ENCODE assay signal across 8 mouse cellular contexts in the genomic region with DNA sequence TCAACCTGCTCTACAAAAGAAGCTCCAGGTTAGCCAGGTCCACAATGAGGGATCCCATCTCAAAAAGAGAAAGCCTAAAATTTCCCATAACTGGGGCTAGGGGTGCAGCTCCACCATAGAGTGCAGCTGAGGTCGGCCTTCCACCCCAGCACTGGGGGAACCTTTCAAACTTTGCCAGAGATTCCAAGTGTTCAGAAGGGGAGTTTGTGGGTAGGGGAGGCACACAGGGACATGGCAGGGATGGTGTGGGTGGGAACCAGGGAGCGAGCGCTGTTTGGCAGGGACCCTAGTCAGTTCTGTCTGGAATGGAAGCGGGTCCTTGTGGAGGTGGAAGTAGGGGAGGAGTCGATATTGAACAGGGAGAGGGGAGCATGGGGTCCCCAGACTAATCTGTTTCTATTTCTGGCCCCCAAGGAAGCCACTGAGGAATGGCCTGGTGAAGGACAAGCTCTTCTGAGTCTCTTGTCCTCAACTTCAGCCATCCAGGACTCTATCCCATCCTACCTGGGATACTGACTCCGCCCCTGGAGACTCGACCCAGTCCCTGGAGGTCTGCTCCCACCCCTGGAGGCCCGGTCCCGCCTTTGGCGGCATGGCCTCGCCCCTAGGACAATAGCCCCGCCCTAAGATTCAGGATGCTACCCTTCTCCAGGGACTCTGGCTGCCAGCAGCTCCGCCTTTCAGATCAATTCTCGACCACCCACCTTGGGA. TPM values are rescaled to one million over a fixed set of nuclear protein-coding genes. Genes with fewer than 3 reads are reported as not detected.
DNase-seq lines count a peak whose midpoint lies in the region; ATAC-seq lines count a peak whose summit lies in the region.

Gene Gdf1, plus strand, starts transcription at position 694 of the 711 bp plus-strand sequence.

- peak within 1 kb of the TSS; percentile 66 for H3K4me2 ChIP-seq in heart, embryonic 13.5 days
- peak within 1 kb of the TSS; percentile 31 for H3K4me2 ChIP-seq in forebrain, embryonic 12.5 days

- H3K9me3 ChIP-seq in heart, embryonic 13.5 days: no peaks in the 10 kb centered on the region
- H3K9me3 ChIP-seq in forebrain, embryonic 12.5 days: no peaks in the 10 kb centered on the region

- intact Hi-C loops in heart, postnatal 36 days (cut with DNase I): no loop called here

- ATAC-seq in heart, embryonic 13.5 days (ENCODE audit: extremely low read depth, insufficient number of reproducible peaks, low FRiP score, low TSS enrichment): no peak
- no peak for ATAC-seq in forebrain, embryonic 12.5 days (ENCODE audit: low FRiP score)
- no peak for ATAC-seq in erythroid progenitor cell, adult 5-6 weeks (replicated peaks; ENCODE audit: low FRiP score, poor library complexity, severe bottlenecking)

- H3K36me3 ChIP-seq in heart, embryonic 13.5 days: peaks cover 43% of the 10 kb centered on the region
- peaks cover 63% of the 10 kb centered on the region for H3K36me3 ChIP-seq in forebrain, embryonic 12.5 days (replicated peaks)

- WGBS in heart, embryonic 13.5 days: 26% methylated on average over 14 of the region's 14 CpGs
- 29% methylated on average over 14 of the region's 14 CpGs for WGBS in forebrain, embryonic 12.5 days

- H3K27me3 ChIP-seq in heart, embryonic 13.5 days (replicated peaks): peaks cover 22% of the 10 kb centered on the region
- peaks cover 27% of the 10 kb centered on the region for H3K27me3 ChIP-seq in forebrain, embryonic 12.5 days

- H3K9ac ChIP-seq in heart, embryonic 13.5 days: peak within 1 kb of the TSS; percentile 72
- peak within 1 kb of the TSS; percentile 45 for H3K9ac ChIP-seq in forebrain, embryonic 12.5 days

- no peak within 1 kb of the TSS for H3K27ac ChIP-seq in heart, embryonic 13.5 days (replicated peaks)
- H3K27ac ChIP-seq in forebrain, embryonic 12.5 days: 0 out of 2 replicates have a peak within 1 kb of the TSS, but pooled peaks have one; percentile 25

- peaks cover 36% of the 10 kb centered on the region for H3K4me1 ChIP-seq in heart, embryonic 13.5 days
- peaks cover 33% of the 10 kb centered on the region for H3K4me1 ChIP-seq in forebrain, embryonic 12.5 days

- H3K4me3 ChIP-seq in heart, embryonic 13.5 days: peak within 1 kb of the TSS; percentile 40
- peak within 1 kb of the TSS; percentile 10 for H3K4me3 ChIP-seq in forebrain, embryonic 12.5 days (replicated peaks)

- no peak for DNase-seq in heart, postnatal 36 days
- DNase-seq in ES-CJ7 (ENCODE audit: low read depth, low spot score) (peak; percentile 86), liver (peak; percentile 58)
- no peak for DNase-seq in T-cell, adult 2 months (ENCODE audit: low spot score)
- DNase-seq in adrenal gland, postnatal 10 days: no peak

RNA-seq across cellular contexts. Expression of gene Gdf1, which starts in this region (rescaled TPM):
- polyA plus RNA-seq in heart, embryonic 13.5 days (2015; fragmentation: Nextera tagmentation; extraction: Ambion mirVana): 0.74 and 0.99 TPM in 2 replicates
- total RNA-seq in heart, postnatal 36 days (2021): not detected
- 1.8 and 4.2 TPM in 2 replicates for polyA plus RNA-seq in forebrain, embryonic 12.5 days (2016; fragmentation: Nextera tagmentation; extraction: Ambion mirVana)
- not detected in 2 replicates for total RNA-seq in erythroid progenitor cell, adult 5-6 weeks (2015; ENCODE audit: low replicate concordance)
- not detected in 2 replicates for total RNA-seq in erythroid progenitor cell, adult 5-6 weeks (2017; ENCODE audit: low replicate concordance)
- total RNA-seq in adrenal gland, postnatal 10 days (2021): 1 to 10 TPM in 1 of 2 experiments, under 1 TPM in 1; 0.88 to 1.2 TPM

Comparison
In these comparisons a context has a peak if more than half of its experiments do, and no peak if none do; other contexts are left out.
1. DNase-seq: peak in ES-CJ7 (single experiment) and liver (single experiment); none in heart, postnatal 36 days (0 of 2), T-cell, adult 2 months (single experiment) and adrenal gland, postnatal 10 days (single experiment).